Mouse (Mus musculus): ENCODE data around the gene Hsf2. TPM values are rescaled to one million over a fixed set of nuclear protein-coding genes. Genes with fewer than 3 reads are reported as not detected.
A peak's percentile ranks its signal among the peaks of the same experiment; 100 is the strongest.
"Not testable (repeated sequence)": the region's sequence is repeated elsewhere in the genome, so short reads cannot be mapped to it uniquely, and the experiment has no call there.

Hsf2 gene
- total RNA-seq, 1 experiment = 32.0 TPM

- peak overlapping the region; percentile 95 for H3K9ac ChIP-seq (ENCODE audit: insufficient read depth, low read depth, low read length, poor library complexity, severe bottlenecking)
- in situ Hi-C loops (cut with MboI; ENCODE audit: low sequenced_read_pairs in 2 of 2, unreplicated experiment in 2 of 2) = no loop called here
- DNase-seq (ENCODE audit: low read depth, low spot score) = no peak
- H3K27ac ChIP-seq (ENCODE audit: insufficient read depth, low read depth, low read length, poor library complexity, severe bottlenecking) = peak overlapping the region; percentile 58; the same call in 1 of the 2 replicates
- 0 out of 4 replicates have a peak, but pooled peaks cover 0 to 3% of the 10 kb centered on the region in 2 experiments for H3K4me1 ChIP-seq (ENCODE audit: control insufficient read depth in 2 of 2, insufficient read depth in 2 of 2, low read length in 2 of 2, poor library complexity in 1 of 2)
- TF ChIP-seq MAFK (IDR thresholded peaks at IDR 0.05; ENCODE audit: insufficient read depth, low read depth, low read length) = no peak
- TF ChIP-seq ZNF384 (IDR thresholded peaks at IDR 0.05; ENCODE audit: low read depth, low read length) = no peak
- TF ChIP-seq HCFC1 (IDR thresholded peaks at IDR 0.05; ENCODE audit: borderline replicate concordance, insufficient read depth, low read length) = no peak
- no peak for TF ChIP-seq ZC3H11A (IDR thresholded peaks at IDR 0.05; ENCODE audit: borderline replicate concordance, low read depth, low read length)
- TF ChIP-seq CHD2 (IDR thresholded peaks at IDR 0.05; ENCODE audit: low read depth, low read length) = no peak
- no peaks in the 10 kb centered on the region for H3K9me3 ChIP-seq (ENCODE audit: control insufficient read depth, insufficient read depth, low read depth, low read length)
- H3K4me3 ChIP-seq (ENCODE audit: insufficient read depth in 1 of 2, low read depth in 1 of 2, low read length in 2 of 2, poor library complexity in 1 of 2, severe bottlenecking in 1 of 2) = peak overlapping the region; percentile 89 to 90
- H3K36me3 ChIP-seq (ENCODE audit: control insufficient read depth, insufficient read depth, low read length, poor library complexity, severe bottlenecking) = no peaks in the 10 kb centered on the region
These were observed 45.5 kb downstream of the Hsf2 start for GRCm38 (mm10) chr10:57531616-57532217.

- Histone ChIP-seq H3K36me3 (ENCODE audit: control insufficient read depth, insufficient read depth, low read length, poor library complexity, severe bottlenecking) (no peaks in the 10 kb centered on the region), H3K4me3 (ENCODE audit: insufficient read depth in 1 of 2, low read depth in 1 of 2, low read length in 2 of 2, poor library complexity in 1 of 2, severe bottlenecking in 1 of 2) (peak within 1 kb of the TSS; percentile 89 to 90), H3K9ac (ENCODE audit: insufficient read depth, low read depth, low read length, poor library complexity, severe bottlenecking) (peak within 1 kb of the TSS; percentile 95), H3K27ac (ENCODE audit: insufficient read depth, low read depth, low read length, poor library complexity, severe bottlenecking) (peak within 1 kb of the TSS; percentile 58; the same call in 1 of the 2 replicates), H3K4me1 (ENCODE audit: control insufficient read depth in 2 of 2, insufficient read depth in 2 of 2, low read length in 2 of 2, poor library complexity in 1 of 2) (0 out of 4 replicates have a peak, but pooled peaks cover 0 to 3% of the 10 kb centered on the region in 2 experiments), H3K9me3 (ENCODE audit: control insufficient read depth, insufficient read depth, low read depth, low read length) (no peaks in the 10 kb centered on the region)
- in situ Hi-C loops (cut with MboI; ENCODE audit: low sequenced_read_pairs in 2 of 2, unreplicated experiment in 2 of 2) = no loop called here
- TF ChIP-seq HCFC1 (IDR thresholded peaks at IDR 0.05; ENCODE audit: borderline replicate concordance, insufficient read depth, low read length) (peak; percentile 43; the same call in 1 of the 2 replicates), ZNF384 (IDR thresholded peaks at IDR 0.05; ENCODE audit: low read depth, low read length) (no peak)
- peak; percentile 89 for DNase-seq (ENCODE audit: low read depth, low spot score)
These were observed 46.3 kb downstream of the Hsf2 start, which contains the start of gene Serinc1 for GRCm38 (mm10) chr10:57532218-57533101. Gene Serinc1, minus strand, starts transcription at chr10:57532530.

GRCm38 (mm10) chr10:57543890-57544289 is 57.7 kb downstream of the Hsf2 start:
- H3K9ac ChIP-seq (ENCODE audit: insufficient read depth, low read depth, low read length, poor library complexity, severe bottlenecking); DNase-seq (ENCODE audit: low read depth, low spot score); in situ Hi-C loops (cut with MboI; ENCODE audit: low sequenced_read_pairs in 2 of 2, unreplicated experiment in 2 of 2); H3K36me3 ChIP-seq (ENCODE audit: control insufficient read depth, insufficient read depth, low read length, poor library complexity, severe bottlenecking); H3K4me3 ChIP-seq (ENCODE audit: insufficient read depth in 1 of 2, low read depth in 1 of 2, low read length in 2 of 2, poor library complexity in 1 of 2, severe bottlenecking in 1 of 2); H3K9me3 ChIP-seq (ENCODE audit: control insufficient read depth, insufficient read depth, low read depth, low read length); H3K4me1 ChIP-seq (ENCODE audit: control insufficient read depth in 2 of 2, insufficient read depth in 2 of 2, low read length in 2 of 2, poor library complexity in 1 of 2): not testable (repeated sequence)
- H3K27ac ChIP-seq (ENCODE audit: insufficient read depth, low read depth, low read length, poor library complexity, severe bottlenecking) = peak overlapping the region; percentile 3; the same call in 1 of the 2 replicates
- peak; percentile 75 for TF ChIP-seq MAFK (IDR thresholded peaks at IDR 0.05; ENCODE audit: insufficient read depth, low read depth, low read length)

- Histone ChIP-seq H3K36me3 (ENCODE audit: control insufficient read depth, insufficient read depth, low read length, poor library complexity, severe bottlenecking) (no peaks in the 10 kb centered on the region), H3K27ac (ENCODE audit: insufficient read depth, low read depth, low read length, poor library complexity, severe bottlenecking) (no peak overlapping the region), H3K4me1 (ENCODE audit: control insufficient read depth in 2 of 2, insufficient read depth in 2 of 2, low read length in 2 of 2, poor library complexity in 1 of 2) (no peaks in the 10 kb centered on the region), H3K4me3 (ENCODE audit: insufficient read depth in 1 of 2, low read depth in 1 of 2, low read length in 2 of 2, poor library complexity in 1 of 2, severe bottlenecking in 1 of 2) (no peak overlapping the region), H3K9ac (ENCODE audit: insufficient read depth, low read depth, low read length, poor library complexity, severe bottlenecking) (no peak overlapping the region), H3K9me3 (ENCODE audit: control insufficient read depth, insufficient read depth, low read depth, low read length) (no peaks in the 10 kb centered on the region)
- no peak for DNase-seq (ENCODE audit: low read depth, low spot score)
- in situ Hi-C loops (cut with MboI; ENCODE audit: low sequenced_read_pairs in 2 of 2, unreplicated experiment in 2 of 2) = no loop called here
- TF ChIP-seq HCFC1 (IDR thresholded peaks at IDR 0.05; ENCODE audit: borderline replicate concordance, insufficient read depth, low read length) (no peak), CHD2 (IDR thresholded peaks at IDR 0.05; ENCODE audit: low read depth, low read length) (no peak), ZC3H11A (IDR thresholded peaks at IDR 0.05; ENCODE audit: borderline replicate concordance, low read depth, low read length) (no peak), ZNF384 (IDR thresholded peaks at IDR 0.05; ENCODE audit: low read depth, low read length) (no peak), MAFK (IDR thresholded peaks at IDR 0.05; ENCODE audit: insufficient read depth, low read depth, low read length) (no peak)
These were observed 63.4 kb downstream of the Hsf2 start for GRCm38 (mm10) chr10:57549631-57550030.
